31 mouse cellular contexts compared by ENCODE assay signal in genomic region chr8:75642958-75643357, GRCm38 (mm10).
"Had no signal": no experiment of that assay in that cellular context is flagged by ENCODE, and none has a peak within 500 bp of the region (broad histone marks: within the 10 kb centered on the region; RNA-seq: fewer than 3 reads in every experiment).

No protein-coding gene starts in this region.

- H3K9me3 ChIP-seq: limb, embryonic 10.5 days; limb, embryonic 15.5 days; liver, embryonic 12.5 days; liver, embryonic 15.5 days; lung, embryonic 15.5 days; midbrain, embryonic 12.5 days; midbrain, embryonic 13.5 days; midbrain, embryonic 15.5 days; neural tube, embryonic 12.5 days had no signal

- H3K36me3 ChIP-seq: limb, embryonic 10.5 days; limb, embryonic 12.5 days; limb, embryonic 13.5 days; limb, embryonic 15.5 days; liver, embryonic 12.5 days; liver, embryonic 13.5 days; liver, embryonic 15.5 days; lung, embryonic 15.5 days; midbrain, embryonic 12.5 days; midbrain, embryonic 13.5 days; midbrain, embryonic 15.5 days; neural tube, embryonic 12.5 days had no signal

- H3K27ac ChIP-seq: left cerebral cortex, adult 2 months; limb, embryonic 10.5 days; limb, embryonic 12.5 days; limb, embryonic 13.5 days; limb, embryonic 15.5 days; liver, embryonic 12.5 days; liver, embryonic 13.5 days; liver, embryonic 14.5 days; liver, embryonic 15.5 days; lung, embryonic 15.5 days; macrophage; midbrain, embryonic 12.5 days; midbrain, embryonic 13.5 days; midbrain, embryonic 15.5 days; neural tube, embryonic 12.5 days had no signal

- H3K4me1 ChIP-seq: limb, embryonic 10.5 days; limb, embryonic 12.5 days; limb, embryonic 13.5 days; limb, embryonic 15.5 days; liver, embryonic 12.5 days; liver, embryonic 13.5 days; liver, embryonic 15.5 days; lung, embryonic 15.5 days; megakaryocyte, embryonic 14.5 days; midbrain, embryonic 12.5 days; midbrain, embryonic 13.5 days; midbrain, embryonic 15.5 days; neural tube, embryonic 12.5 days had no signal

- H3K27me3 ChIP-seq: limb, embryonic 12.5 days; limb, embryonic 13.5 days; limb, embryonic 15.5 days; liver, embryonic 12.5 days; liver, embryonic 13.5 days; liver, embryonic 15.5 days; lung, embryonic 15.5 days; megakaryocyte, embryonic 14.5 days; midbrain, embryonic 12.5 days; midbrain, embryonic 13.5 days; midbrain, embryonic 15.5 days; neural tube, embryonic 12.5 days had no signal

- H3K4me2 ChIP-seq: limb, embryonic 12.5 days; limb, embryonic 13.5 days; limb, embryonic 15.5 days; liver, embryonic 11.5 days; liver, embryonic 12.5 days; liver, embryonic 13.5 days; liver, embryonic 15.5 days; lung, embryonic 14.5 days; lung, embryonic 15.5 days; midbrain, embryonic 12.5 days; midbrain, embryonic 13.5 days; midbrain, embryonic 15.5 days; neural tube, embryonic 12.5 days had no signal

- H3K9ac ChIP-seq: limb, embryonic 12.5 days; limb, embryonic 13.5 days; limb, embryonic 15.5 days; liver, embryonic 12.5 days; liver, embryonic 13.5 days; liver, embryonic 14.5 days; liver, embryonic 15.5 days; liver, postnatal 0 days; lung, embryonic 14.5 days; lung, embryonic 15.5 days; midbrain, embryonic 12.5 days; midbrain, embryonic 13.5 days; midbrain, embryonic 15.5 days; neural tube, embryonic 12.5 days had no signal

- H3K4me3 ChIP-seq: left cerebral cortex, adult 2 months; limb, embryonic 10.5 days; limb, embryonic 12.5 days; limb, embryonic 13.5 days; limb, embryonic 15.5 days; liver, embryonic 12.5 days; liver, embryonic 13.5 days; liver, embryonic 15.5 days; lung, embryonic 15.5 days; megakaryocyte, embryonic 14.5 days; midbrain, embryonic 12.5 days; midbrain, embryonic 13.5 days; midbrain, embryonic 15.5 days; myocyte; neural tube, embryonic 12.5 days had no signal

- ATAC-seq: liver, embryonic 12.5 days; liver, postnatal 0 days; lung, postnatal 0 days; midbrain, embryonic 13.5 days; midbrain, embryonic 15.5 days; midbrain, embryonic 16.5 days had no signal

- DNase-seq: left cerebral cortex, postnatal 4 days; liver; liver, embryonic 13.5 days; liver, postnatal 0 days; lung, adult 18-20 months; lung, adult 2 months; lung, embryonic 14.5 days; lung, postnatal 10 days; lung, postnatal 14 days; lung, postnatal 36 days; lung, postnatal 4 days; midbrain, embryonic 14.5 days had no signal
